Mouse (Mus musculus) heart, postnatal 10 days (tissue): ENCODE measurements at regions not wholly inside any gene's neighbourhood (a gene's known extent, or its start where the extent isn't known, plus 50 kb on each side); places are given as distances from the start of the nearest gene placed in this dataset.
"Not testable (repeated sequence)": the region's sequence is repeated elsewhere in the genome, so short reads cannot be mapped to it uniquely, and the experiment has no call there.

Experiments used
- DNase-seq, 2 experiments: peaks; one replicate each; pipeline ENCODE4 v3.0.0; 2021
- intact Hi-C: fragments of 180-260 bp; cut with DNase I; formaldehyde crosslinking; loops from one replicate; pipeline ENCODE4 v1.15.1; 2025

- no peak for DNase-seq
- intact Hi-C loops: no loop called here
Measured at GRCm38 (mm10) chr12:14253336-14253735, 101.5 kb upstream of the Fam84a start.

GRCm38 (mm10) chr12:14250124-14250523, 98.3 kb upstream of the Fam84a start:
- DNase-seq: no peak
- intact Hi-C loops: no loop called here

GRCm38 (mm10) chr12:14242720-14243119, 90.9 kb upstream of the Fam84a start:
- DNase-seq, intact Hi-C loops: not testable (repeated sequence)

- intact Hi-C loops: no loop called here
- no peak for DNase-seq
Measured at GRCm38 (mm10) chr12:14237699-14238098, 85.8 kb upstream of the Fam84a start.

GRCm38 (mm10) chr12:14235351-14235750, 83.5 kb upstream of the Fam84a start:
- DNase-seq: no peak
- intact Hi-C loops: no loop called here

- intact Hi-C loops: no loop called here
- no peak for DNase-seq
Measured at GRCm38 (mm10) chr12:14212618-14213017, 60.8 kb upstream of the Fam84a start.

GRCm38 (mm10) chr12:14209881-14210280, 58.0 kb upstream of the Fam84a start:
- intact Hi-C loops: no loop called here
- no peak for DNase-seq

- no peak for DNase-seq
- intact Hi-C loops: no loop called here
Measured at GRCm38 (mm10) chr12:14207288-14207687, 55.4 kb upstream of the Fam84a start.

- DNase-seq: no peak
- intact Hi-C loops: no loop called here
Measured at GRCm38 (mm10) chr12:14204491-14204890, 52.6 kb upstream of the Fam84a start.
